Mouse (Mus musculus) myocyte (in vitro differentiated cells): ENCODE measurements around the gene St6galnac3. TPM values are rescaled to one million over a fixed set of nuclear protein-coding genes. Genes with fewer than 3 reads are reported as not detected.

ENCODE experiments used
- H3K27me3 ChIP-seq: one replicate; pipeline ENCODE4 v1.6.1; 2011; ENCODE audit not compliant: control insufficient read depth, insufficient read depth, insufficient read length
- H3K36me3 ChIP-seq: one replicate; pipeline ENCODE4 v1.6.1; 2011; ENCODE audit not compliant: control insufficient read depth, insufficient read depth
- H3K4me2 ChIP-seq: one replicate; pipeline ENCODE4 v1.6.1; 2011; ENCODE audit warnings: low read depth, control low read depth
- H3K4me3 ChIP-seq: one replicate; pipeline ENCODE4 v1.5.1; 2011; ENCODE audit warnings: mild to moderate bottlenecking, control low read depth, moderate library complexity
- H3K79me2 ChIP-seq: one replicate; pipeline ENCODE4 v1.6.1; 2011; ENCODE audit not compliant: control insufficient read depth, insufficient read depth
- H3ac ChIP-seq: one replicate; pipeline ENCODE4 v1.6.1; 2011; ENCODE audit not compliant: control insufficient read depth, insufficient read length
- CEBPB ChIP-seq: IDR thresholded peaks from 2 replicates; pipeline ENCODE4 v1.6.1; 2011; ENCODE audit warnings: mild to moderate bottlenecking, moderate library complexity; ENCODE audit not compliant: poor library complexity, insufficient read depth, severe bottlenecking
- E2F4 ChIP-seq: IDR thresholded peaks from one replicate; pipeline ENCODE4 v1.6.1; 2011; ENCODE audit warnings: mild to moderate bottlenecking, control low read depth, moderate library complexity; ENCODE audit not compliant: insufficient read depth
- MAX ChIP-seq: IDR thresholded peaks from one replicate; pipeline ENCODE4 v1.6.1; 2011; ENCODE audit warnings: low read depth, mild to moderate bottlenecking, control low read depth
- MYOD1 ChIP-seq, 3 experiments: IDR thresholded peaks; one replicate each; pipeline ENCODE4 v1.6.1; 2011; ENCODE audit warnings: control low read depth in 2 of 3, low read depth in 2 of 3, mild to moderate bottlenecking in 2 of 3, moderate library complexity in 1 of 3; ENCODE audit not compliant: insufficient read length in 2 of 3, control insufficient read depth in 1 of 3
- MYOG ChIP-seq, 3 experiments: IDR thresholded peaks; one replicate each; pipeline ENCODE4 v1.6.1; 2011; ENCODE audit warnings: control low read depth in 2 of 3, low read depth in 2 of 3, mild to moderate bottlenecking in 2 of 3; ENCODE audit not compliant: insufficient read length in 2 of 3, control insufficient read depth in 1 of 3, insufficient read depth in 1 of 3
- POLR2A ChIP-seq: IDR thresholded peaks from one replicate; pipeline ENCODE4 v1.6.1; 2011; ENCODE audit warnings: low read depth, mild to moderate bottlenecking, control low read depth, moderate library complexity; ENCODE audit not compliant: insufficient read length
- POLR2AphosphoS2 ChIP-seq: IDR thresholded peaks from one replicate; pipeline ENCODE4 v1.6.1; 2011; ENCODE audit warnings: low read depth, control low read depth; ENCODE audit not compliant: insufficient read length
- REST ChIP-seq: IDR thresholded peaks from one replicate; pipeline ENCODE4 v1.6.1; 2011; ENCODE audit warnings: mild to moderate bottlenecking, control low read depth, moderate library complexity; ENCODE audit not compliant: insufficient read depth, insufficient read length
- SRF ChIP-seq: IDR thresholded peaks from one replicate; pipeline ENCODE4 v1.6.1; 2011; ENCODE audit warnings: low read depth; ENCODE audit not compliant: control insufficient read depth, insufficient read length
- TCF12 ChIP-seq: IDR thresholded peaks from one replicate; pipeline ENCODE4 v1.6.1; 2011; ENCODE audit warnings: mild to moderate bottlenecking, control low read depth; ENCODE audit not compliant: poor library complexity, insufficient read depth, severe bottlenecking
- TCF3 ChIP-seq: IDR thresholded peaks from one replicate; pipeline ENCODE4 v1.6.1; 2011; ENCODE audit warnings: low read depth, control low read depth; ENCODE audit not compliant: insufficient read length
- USF1 ChIP-seq: IDR thresholded peaks from one replicate; pipeline ENCODE4 v1.6.1; 2011; ENCODE audit warnings: low read depth, mild to moderate bottlenecking, control low read depth, moderate library complexity
- polyA plus RNA-seq: library from polyadenylated mRNA; unstranded; fragments of >200 nt; fragmentation: generic; extraction: Trizol; gene quantifications from one replicate; pipeline ENCODE4 v1.2.1, GENCODE M21; 2012; ENCODE audit warnings: missing spikeins

Gene St6galnac3
- polyA plus RNA-seq, 1 experiment, result not detected

- Histone ChIP-seq H3K4me2 (no peak overlapping the region), H3K79me2 (no peaks in the 10 kb centered on the region), H3ac (no peak overlapping the region), H3K4me3 (no peak overlapping the region), H3K27me3 (no peaks in the 10 kb centered on the region), H3K36me3 (no peaks in the 10 kb centered on the region)
- TF ChIP-seq CEBPB (no peak), TCF12 (no peak), POLR2A (no peak), REST (no peak), POLR2AphosphoS2 (no peak), MYOD1 (IDR thresholded peaks at IDR 0.05; ENCODE audit: control insufficient read depth in 1 of 3, insufficient read length in 2 of 3, low read depth in 2 of 3) (no peak), TCF3 (no peak), SRF (no peak), MYOG (IDR thresholded peaks at IDR 0.05; ENCODE audit: control insufficient read depth in 1 of 3, insufficient read depth in 1 of 3, insufficient read length in 2 of 3, low read depth in 2 of 3) (no peak), E2F4 (no peak), MAX (no peak), USF1 (no peak)
Measured at GRCm38 (mm10) chr3:153313583-153313982, 411.4 kb downstream of the St6galnac3 start.

GRCm38 (mm10) chr3:153313167-153313566 lies 411.8 kb downstream of the St6galnac3 start:
- no peak overlapping the region for H3K4me2 ChIP-seq
- H3K79me2 ChIP-seq, result no peaks in the 10 kb centered on the region
- no peak overlapping the region for H3K4me3 ChIP-seq
- H3ac ChIP-seq, result no peak overlapping the region
- no peaks in the 10 kb centered on the region for H3K27me3 ChIP-seq
- no peaks in the 10 kb centered on the region for H3K36me3 ChIP-seq
- TF ChIP-seq REST, result no peak
- no peak for TF ChIP-seq POLR2A
- TF ChIP-seq MYOG (IDR thresholded peaks at IDR 0.05; ENCODE audit: control insufficient read depth in 1 of 3, insufficient read depth in 1 of 3, insufficient read length in 2 of 3, low read depth in 2 of 3), result no peak
- no peak for TF ChIP-seq MAX
- TF ChIP-seq SRF, result no peak
- no peak for TF ChIP-seq E2F4
- TF ChIP-seq CEBPB, result no peak
- no peak for TF ChIP-seq POLR2AphosphoS2
- no peak for TF ChIP-seq MYOD1 (IDR thresholded peaks at IDR 0.05; ENCODE audit: control insufficient read depth in 1 of 3, insufficient read length in 2 of 3, low read depth in 2 of 3)
- TF ChIP-seq TCF12, result no peak
- TF ChIP-seq USF1, result no peak
- TF ChIP-seq TCF3, result no peak

- TF ChIP-seq MYOG (IDR thresholded peaks at IDR 0.05; ENCODE audit: control insufficient read depth in 1 of 3, insufficient read depth in 1 of 3, insufficient read length in 2 of 3, low read depth in 2 of 3) (no peak), POLR2A (no peak), CEBPB (no peak), MAX (no peak), POLR2AphosphoS2 (no peak), E2F4 (no peak), TCF12 (no peak), TCF3 (no peak), USF1 (no peak), MYOD1 (IDR thresholded peaks at IDR 0.05; ENCODE audit: control insufficient read depth in 1 of 3, insufficient read length in 2 of 3, low read depth in 2 of 3) (no peak), SRF (no peak), REST (no peak)
- H3K4me2 ChIP-seq, result no peak overlapping the region
- no peaks in the 10 kb centered on the region for H3K36me3 ChIP-seq
Measured at GRCm38 (mm10) chr3:153312006-153312405, 413.0 kb downstream of the St6galnac3 start.

GRCm38 (mm10) chr3:153308379-153308778 lies 416.6 kb downstream of the St6galnac3 start:
- TF ChIP-seq CEBPB (no peak), TCF12 (no peak), POLR2AphosphoS2 (no peak), REST (no peak), SRF (no peak), MYOD1 (IDR thresholded peaks at IDR 0.05; ENCODE audit: control insufficient read depth in 1 of 3, insufficient read length in 2 of 3, low read depth in 2 of 3) (no peak), USF1 (no peak), E2F4 (no peak)
- H3K79me2 ChIP-seq, result no peaks in the 10 kb centered on the region
- no peak overlapping the region for H3K4me2 ChIP-seq
- no peak overlapping the region for H3K4me3 ChIP-seq
- no peaks in the 10 kb centered on the region for H3K36me3 ChIP-seq
- no peaks in the 10 kb centered on the region for H3K27me3 ChIP-seq
- no peak overlapping the region for H3ac ChIP-seq

More at GRCm38 (mm10) chr3:153312006-153312405, 413.0 kb downstream of the St6galnac3 start:
- H3K27me3 ChIP-seq, result no peaks in the 10 kb centered on the region
- H3ac ChIP-seq, result no peak overlapping the region
- H3K79me2 ChIP-seq, result no peaks in the 10 kb centered on the region
- no peak overlapping the region for H3K4me3 ChIP-seq

- Histone ChIP-seq H3K4me2 (no peak overlapping the region), H3ac (no peak overlapping the region), H3K79me2 (no peaks in the 10 kb centered on the region), H3K27me3 (no peaks in the 10 kb centered on the region), H3K4me3 (no peak overlapping the region), H3K36me3 (no peaks in the 10 kb centered on the region)
- TF ChIP-seq TCF3 (no peak), REST (no peak), POLR2AphosphoS2 (no peak), MYOD1 (IDR thresholded peaks at IDR 0.05; ENCODE audit: control insufficient read depth in 1 of 3, insufficient read length in 2 of 3, low read depth in 2 of 3) (no peak), TCF12 (no peak), POLR2A (no peak), USF1 (no peak), E2F4 (no peak), SRF (no peak)
Measured at GRCm38 (mm10) chr3:153305153-153305552, 419.8 kb downstream of the St6galnac3 start.
